Mouse (Mus musculus): ENCODE measurements at regions not wholly inside any gene's neighbourhood (a gene's known extent, or its start where the extent isn't known, plus 50 kb on each side); places are given as distances from the start of the nearest gene placed in this dataset.

DNA sequence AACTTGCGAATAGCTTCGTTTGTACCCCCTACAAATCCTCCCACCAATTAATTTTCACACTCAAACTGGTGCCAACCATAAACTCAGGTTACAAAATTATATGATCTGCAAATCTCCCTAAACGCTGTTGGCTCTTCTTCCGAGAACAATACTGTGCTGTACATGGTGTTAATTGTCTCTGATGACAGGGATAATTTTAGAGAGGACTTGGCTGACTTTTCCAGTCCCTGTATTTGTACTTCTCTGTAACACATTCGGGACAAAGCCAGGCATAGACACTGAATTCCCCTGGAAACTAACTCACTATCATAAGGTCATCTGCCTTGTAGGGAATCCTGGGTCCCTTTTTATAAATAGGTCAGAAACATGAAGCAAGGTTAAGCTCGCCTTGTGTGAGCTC, 442.4 kb downstream of the Ppargc1a start:
- DNase-seq = no peak

DNA sequence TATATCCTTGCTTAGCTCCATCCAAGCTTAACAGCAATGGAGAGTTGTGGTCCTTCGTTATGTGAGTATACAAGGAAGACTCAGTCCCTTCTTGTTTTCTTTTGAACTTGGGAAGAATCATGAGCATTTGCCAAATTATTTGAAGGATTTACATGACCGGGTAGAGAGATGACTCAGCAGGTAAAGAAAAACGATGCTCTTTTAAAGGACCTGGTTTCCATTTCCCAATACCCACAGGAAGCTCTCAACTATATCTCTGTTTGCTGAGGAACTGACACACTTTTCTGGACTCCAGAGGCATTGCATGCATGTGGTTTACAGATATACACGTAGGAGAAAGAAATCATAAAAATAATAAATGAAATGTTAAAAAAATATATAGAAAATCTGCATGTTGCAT, 457.5 kb downstream of the Ppargc1a start:
- DNase-seq = no peak

DNA sequence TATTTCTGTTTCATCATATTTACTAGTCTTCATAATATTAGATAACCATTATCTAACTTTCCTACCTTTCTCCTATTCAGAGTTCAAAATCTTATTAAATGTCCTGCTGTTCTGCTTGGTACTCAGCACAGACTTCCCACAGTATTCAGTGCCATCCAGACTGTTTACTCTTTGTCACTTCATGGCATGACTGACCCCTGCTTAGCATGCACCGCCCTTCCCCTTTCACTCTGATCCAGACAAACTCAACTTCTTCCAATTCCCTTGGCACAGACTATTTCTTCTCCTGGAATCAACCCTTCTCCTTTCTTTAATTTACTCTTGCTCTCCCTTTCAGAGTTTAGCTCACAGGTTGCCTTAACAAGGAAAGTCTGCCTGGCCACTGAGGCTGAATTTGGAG, 458.8 kb downstream of the Ppargc1a start:
- no peak for DNase-seq

DNA sequence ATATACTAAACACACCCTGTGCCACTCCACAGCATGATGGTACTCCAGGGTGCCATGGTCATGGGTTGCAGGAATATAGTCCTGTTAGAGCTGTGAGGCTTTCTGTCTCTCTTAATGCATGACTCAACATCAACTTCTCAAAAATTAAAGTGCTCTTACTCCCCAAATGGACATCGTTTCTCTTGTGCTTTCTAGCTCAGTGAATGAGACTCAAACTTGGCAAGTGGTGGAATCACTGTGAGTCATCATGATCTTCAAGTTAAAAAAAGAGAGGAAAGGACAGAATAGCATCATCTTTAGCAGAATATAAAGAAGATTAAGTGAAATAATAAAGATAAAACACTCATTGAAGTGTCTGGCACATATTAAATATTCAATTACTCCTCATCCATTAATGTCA, 459.3 kb downstream of the Ppargc1a start:
- no peak for DNase-seq

DNA sequence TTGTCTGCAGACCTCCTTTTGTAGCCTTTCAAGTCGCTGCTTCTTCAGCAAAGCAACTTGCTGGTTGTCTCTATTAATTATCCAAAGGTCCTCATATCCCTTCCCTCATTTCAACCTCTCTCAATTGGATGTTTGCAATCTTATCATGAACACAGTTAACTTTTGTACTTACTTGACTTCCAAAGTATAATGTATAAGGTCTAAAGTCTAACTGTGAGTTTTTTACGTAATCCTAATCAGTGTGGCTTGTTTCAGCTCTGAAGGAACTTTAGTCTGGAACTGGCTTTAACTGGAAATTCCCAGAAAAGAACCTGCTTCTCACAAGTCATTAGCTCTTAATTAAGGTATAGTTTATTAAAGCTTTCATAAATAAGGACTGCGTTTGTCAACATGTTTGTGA, 467.6 kb downstream of the Ppargc1a start:
- DNase-seq = no peak

DNA sequence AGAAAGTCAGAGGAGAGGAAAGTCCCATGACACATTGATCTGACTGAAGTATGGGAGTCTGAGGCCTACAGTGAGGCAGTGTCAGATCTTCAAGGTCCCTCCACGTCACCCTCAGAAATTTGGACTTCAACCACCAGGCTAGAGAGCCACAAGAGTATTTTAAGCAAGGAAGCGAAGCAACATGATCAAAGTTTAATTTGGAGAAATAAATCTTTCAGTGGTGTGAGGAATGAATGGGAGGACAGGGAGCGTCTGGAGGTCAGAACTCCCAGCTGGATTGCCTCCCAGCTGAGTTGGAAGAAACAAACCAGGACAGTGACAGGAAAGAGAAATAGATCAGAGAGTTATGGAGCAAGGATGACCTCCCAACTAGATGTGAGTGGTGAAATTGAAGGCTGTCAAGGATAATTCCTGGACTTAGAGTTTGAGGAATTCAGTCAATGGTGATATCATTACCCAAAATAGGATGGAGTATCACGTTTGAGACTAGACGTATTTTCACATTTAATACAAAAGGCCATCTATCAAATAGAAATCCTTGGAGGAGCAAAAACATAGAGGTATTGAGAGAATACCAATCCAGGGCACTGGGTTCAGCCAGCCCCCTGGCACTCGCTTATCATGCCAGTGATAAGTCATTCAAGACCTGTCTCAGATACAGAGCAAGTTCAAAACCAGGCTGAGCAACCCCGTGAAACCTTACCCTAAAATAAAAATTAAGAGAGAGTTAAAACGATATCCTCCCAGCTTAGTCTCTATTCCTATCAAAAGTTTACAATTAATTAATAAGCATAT, 494.7 kb downstream of the Ppargc1a start:
- DNase-seq = peak; percentile 54

DNA sequence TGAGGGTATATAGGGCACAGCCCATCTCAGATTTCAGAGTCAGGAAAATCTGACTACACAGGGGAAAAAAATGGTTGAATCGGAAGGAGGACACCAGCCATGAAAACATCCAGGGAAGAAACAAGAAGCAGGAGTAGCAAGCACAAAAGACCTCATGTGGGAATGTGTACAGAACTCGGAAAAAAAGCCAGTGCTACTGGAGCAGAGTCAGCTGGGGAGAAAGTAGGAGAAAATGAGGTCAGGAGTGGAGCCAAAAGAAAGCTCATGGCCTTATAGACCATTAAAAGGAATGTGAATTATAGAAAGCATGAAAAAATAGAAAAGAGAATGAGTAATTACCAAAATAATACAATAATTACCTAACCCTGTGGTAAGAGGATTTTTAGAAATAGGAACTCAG, 495.4 kb downstream of the Ppargc1a start:
- DNase-seq = no peak

DNA sequence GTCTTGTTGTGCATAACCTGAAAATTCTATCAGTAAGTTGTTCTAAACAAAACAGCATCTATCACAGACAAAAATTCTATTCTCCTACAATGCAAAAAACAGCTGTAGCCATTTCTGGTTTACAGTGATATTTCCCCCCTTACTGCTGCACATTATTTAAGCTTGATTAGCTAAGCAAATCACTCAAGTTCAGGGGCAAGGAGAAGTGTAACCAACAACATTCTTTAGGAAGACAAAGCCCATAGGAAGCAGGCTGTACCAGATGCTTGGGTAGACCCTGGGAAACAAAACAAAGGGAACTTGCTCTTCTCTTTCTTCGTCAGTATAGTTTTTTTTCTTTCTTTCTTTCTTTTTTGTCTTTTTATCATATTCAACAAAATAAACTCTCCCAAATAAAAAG, 497.9 kb downstream of the Ppargc1a start:
- no peak for DNase-seq

DNA sequence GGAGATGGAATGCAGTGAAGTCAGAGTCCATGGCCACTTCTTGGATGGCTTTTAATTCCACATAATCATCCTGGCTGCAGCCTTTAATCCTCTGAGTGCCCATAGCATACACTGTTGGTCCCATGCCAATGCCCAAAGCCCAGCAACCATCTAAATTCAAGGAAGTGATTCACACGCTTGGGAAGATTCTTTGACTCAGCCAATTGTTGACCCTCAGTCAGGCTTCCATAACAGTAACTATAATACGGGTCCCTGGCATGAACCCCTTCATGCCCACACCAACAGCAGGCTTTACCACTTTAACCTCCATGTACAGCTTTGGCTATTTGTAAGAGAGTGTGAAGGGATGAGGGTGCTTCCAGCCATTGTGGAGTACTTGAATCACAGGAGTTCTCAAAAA, 521.7 kb downstream of the Ppargc1a start:
- DNase-seq = no peak

DNA sequence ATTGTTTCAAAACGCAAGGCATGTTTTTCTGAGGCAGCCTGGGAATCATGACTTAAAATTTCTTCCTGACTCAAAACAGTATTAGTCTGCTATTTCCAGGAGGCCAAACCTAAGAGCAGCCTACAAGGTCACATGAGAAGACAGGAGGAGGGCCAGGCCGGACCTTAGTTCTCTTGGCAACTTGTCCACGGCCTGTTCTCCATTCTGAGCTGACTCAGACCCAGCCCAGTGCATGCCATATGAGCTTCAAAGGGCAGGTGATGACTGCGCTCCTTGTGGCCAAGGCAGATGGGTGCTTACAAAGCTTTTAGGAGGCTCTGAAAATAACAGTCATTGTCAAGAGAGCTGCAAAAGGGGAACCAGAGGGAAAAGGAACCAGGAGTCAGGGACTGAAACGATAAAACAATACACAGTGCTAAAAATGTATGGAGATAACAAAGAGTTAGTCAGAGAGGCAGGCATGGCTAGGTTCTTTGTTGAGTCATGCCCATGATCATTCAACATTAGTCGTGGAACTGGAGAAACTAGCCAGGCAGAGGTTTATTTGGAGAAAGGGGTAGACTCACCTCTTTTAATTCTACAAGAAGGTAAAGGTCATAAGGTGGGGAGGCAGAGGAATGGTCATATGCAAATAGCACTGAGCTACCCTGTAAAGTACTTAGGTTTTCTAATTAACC, 525.8 kb downstream of the Ppargc1a start:
- DNase-seq = peak; percentile 19

DNA sequence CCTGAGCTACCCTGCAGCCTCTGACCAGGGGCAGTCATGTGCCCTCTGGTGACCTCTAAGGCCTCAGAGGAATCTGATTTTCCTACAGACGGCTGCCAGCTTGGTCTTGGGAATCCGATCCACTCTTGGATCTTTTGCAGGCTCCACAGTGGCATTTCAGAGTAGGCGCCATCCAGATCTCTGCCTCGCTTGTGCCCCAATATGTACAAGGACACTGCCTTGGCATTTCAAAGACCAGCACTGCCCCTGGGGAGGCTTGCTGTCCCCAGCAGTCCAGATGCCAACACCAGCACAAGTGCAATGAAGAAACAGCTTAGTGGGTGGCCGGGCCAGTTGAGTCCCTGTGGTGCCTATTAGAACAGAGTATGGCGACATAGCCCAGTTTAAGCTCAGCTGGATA, 526.6 kb downstream of the Ppargc1a start:
- DNase-seq = peak; percentile 55

DNA sequence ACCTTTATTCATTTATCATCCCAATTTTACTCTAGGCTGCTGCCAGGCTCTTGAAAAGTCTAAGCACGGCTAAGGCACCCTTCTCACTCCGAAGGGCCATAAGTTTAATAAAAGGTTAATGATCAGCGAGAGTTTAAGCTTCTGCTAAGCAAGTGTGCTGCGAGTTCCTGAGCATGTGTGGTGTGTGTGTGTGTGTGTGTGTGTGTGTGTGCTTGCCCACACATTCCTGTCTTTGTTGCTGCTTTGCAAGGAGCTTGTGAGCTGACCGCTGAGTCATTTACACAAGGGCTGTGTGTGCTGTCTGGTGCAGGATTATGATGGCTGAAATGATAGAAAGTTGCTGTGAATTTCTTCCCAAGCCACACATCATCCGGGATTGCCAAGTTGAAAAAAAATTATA, 527.1 kb downstream of the Ppargc1a start:
- DNase-seq = no peak

DNA sequence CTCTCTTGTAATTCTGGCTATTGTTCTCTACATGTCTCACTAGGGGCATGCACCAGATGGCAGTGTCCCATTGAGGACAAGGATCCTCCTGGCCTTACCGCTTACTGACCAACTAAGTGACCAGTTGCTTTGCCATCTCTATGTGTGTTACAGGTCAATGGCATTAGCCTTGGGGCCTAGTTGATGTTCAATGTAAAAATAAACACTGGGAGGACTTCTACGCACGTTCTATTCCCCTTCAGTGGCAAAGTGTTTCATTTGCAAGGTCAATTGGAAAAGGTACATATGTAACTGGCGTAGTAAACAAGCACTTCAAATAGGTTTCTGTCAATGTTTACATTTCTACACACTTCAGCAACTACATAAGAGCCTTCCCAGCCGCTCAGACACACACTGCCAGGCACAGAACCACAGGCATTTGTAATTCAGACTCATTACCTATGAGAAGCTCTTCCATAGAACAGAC, 527.8 kb downstream of the Ppargc1a start:
- no peak for DNase-seq

DNA sequence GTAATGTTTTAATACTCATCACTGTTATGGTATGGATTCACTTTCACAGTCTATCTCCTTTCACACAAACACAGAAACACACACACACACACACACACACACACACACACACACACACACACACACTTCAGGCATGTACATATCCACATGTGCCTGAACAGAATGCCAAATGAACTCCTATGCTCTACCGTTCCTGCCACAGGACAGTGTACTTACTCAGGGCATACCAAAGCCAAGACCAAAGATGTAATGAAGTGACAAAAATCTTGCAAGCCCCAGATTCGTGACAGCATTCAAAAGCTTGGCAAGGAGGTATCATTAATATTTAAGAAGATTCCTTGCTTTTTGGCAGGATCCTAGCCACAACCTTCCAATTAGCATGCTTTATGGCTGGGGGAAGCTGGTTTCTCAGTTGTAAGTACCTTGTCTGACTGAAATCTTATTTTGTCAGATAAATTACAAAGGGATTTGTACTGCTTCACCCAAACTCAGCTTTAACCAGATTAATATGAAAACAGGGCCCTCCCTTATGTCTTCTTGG, 531.0 kb downstream of the Ppargc1a start:
- DNase-seq = no peak

DNA sequence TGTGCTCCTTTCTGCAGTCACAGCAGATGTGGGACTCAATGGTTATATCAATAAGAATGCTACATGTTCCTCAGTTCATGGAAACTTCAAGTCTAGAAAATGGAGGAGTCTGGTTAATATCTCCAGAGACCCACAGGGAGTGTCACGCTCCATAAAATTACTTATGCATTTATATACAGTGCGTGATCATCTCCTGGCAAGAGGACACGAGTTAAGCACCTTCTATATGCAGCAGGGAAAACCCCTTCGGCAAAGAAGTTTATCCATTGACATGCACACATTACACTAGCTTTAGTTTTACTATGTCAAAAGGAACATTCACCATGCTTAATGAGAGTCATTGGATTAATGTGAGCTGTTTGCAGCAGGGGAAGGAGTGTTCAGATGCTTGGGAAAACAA, 538.6 kb downstream of the Ppargc1a start:
- DNase-seq = no peak

DNA sequence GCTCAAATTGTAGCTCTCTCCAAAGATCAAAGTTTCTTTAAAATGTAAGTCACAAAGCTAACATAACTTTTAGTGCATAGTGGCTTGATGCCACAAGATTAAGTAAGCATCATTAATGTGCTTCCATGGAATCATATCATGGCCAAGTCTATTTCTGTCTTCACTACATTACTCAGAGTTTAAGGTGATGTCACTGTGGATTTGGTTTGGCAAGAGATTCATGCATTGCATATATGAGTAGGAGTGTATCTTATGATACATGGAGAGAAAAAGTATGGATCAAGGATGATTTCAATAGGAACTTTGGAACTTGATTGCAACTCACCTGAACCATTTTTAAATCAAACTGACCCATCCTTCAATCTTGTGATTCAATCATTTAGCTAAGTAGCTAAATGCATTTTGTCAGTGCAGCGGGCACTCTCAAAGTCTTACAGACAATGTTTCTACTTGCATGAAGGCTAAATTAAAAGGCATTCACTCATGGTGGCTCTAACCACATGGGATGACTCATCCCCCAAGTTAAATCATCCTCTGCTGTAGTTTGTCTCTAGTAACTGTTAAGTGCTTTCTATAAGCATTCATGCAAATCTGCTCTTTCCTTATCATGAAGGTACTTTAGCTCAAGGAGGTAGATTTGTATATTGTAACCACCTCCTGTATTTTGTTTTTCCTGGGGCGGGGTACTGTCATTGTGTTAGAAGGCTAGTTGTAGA, 576.5 kb downstream of the Ppargc1a start:
- DNase-seq = no peak

Small RNA genes lying in the stretch of these regions (microRNA-seq; reads per million reads assigned to microRNA genes)
- gene Gm44377 = 0 reads per million in 2 experiments

Data from adrenal gland, adult 2 months (tissue).